Comparison of ENCODE assay signal across 21 mouse cellular contexts in genomic region chr4:131383862-131384261, GRCm38 (mm10).
DNase-seq lines count a peak whose midpoint lies in the region; ATAC-seq lines count a peak whose summit lies in the region.
"Had no signal": no experiment of that assay in that cellular context is flagged by ENCODE, and none has a peak within 500 bp of the region (broad histone marks: within the 10 kb centered on the region; RNA-seq: fewer than 3 reads in every experiment).

No protein-coding gene starts in this region.

- no peak overlapping the region for H3K9ac ChIP-seq in embryonic facial prominence, embryonic 13.5 days
- H3K9ac ChIP-seq in midbrain, embryonic 16.5 days (ENCODE audit: low read depth, low read length) = no peak overlapping the region
- H3K9ac ChIP-seq in hindbrain, embryonic 14.5 days = no peak overlapping the region
- H3K9ac ChIP-seq: midbrain, embryonic 13.5 days had no signal

- H3K9me3 ChIP-seq in embryonic facial prominence, embryonic 13.5 days = no peaks in the 10 kb centered on the region
- no peaks in the 10 kb centered on the region for H3K9me3 ChIP-seq in midbrain, embryonic 16.5 days (replicated peaks; ENCODE audit: control insufficient read depth, low read length, poor library complexity, severe bottlenecking)
- H3K9me3 ChIP-seq in hindbrain, embryonic 14.5 days (ENCODE audit: control insufficient read depth, low read length) = no peaks in the 10 kb centered on the region
- H3K9me3 ChIP-seq: midbrain, embryonic 13.5 days had no signal

- peak overlapping the region; percentile 74 for H3K27ac ChIP-seq in embryonic facial prominence, embryonic 13.5 days
- H3K27ac ChIP-seq in midbrain, embryonic 16.5 days (ENCODE audit: low read length) = no peak overlapping the region
- no peak overlapping the region for H3K27ac ChIP-seq in hindbrain, embryonic 14.5 days
- H3K27ac ChIP-seq: layer of hippocampus, adult 2 months; midbrain, embryonic 13.5 days had no signal

- H3K36me3 ChIP-seq in embryonic facial prominence, embryonic 13.5 days = no peaks in the 10 kb centered on the region
- no peaks in the 10 kb centered on the region for H3K36me3 ChIP-seq in midbrain, embryonic 16.5 days (ENCODE audit: control insufficient read depth, insufficient read depth, low read length)
- no peaks in the 10 kb centered on the region for H3K36me3 ChIP-seq in hindbrain, embryonic 14.5 days (replicated peaks; ENCODE audit: control insufficient read depth, insufficient read depth)
- H3K36me3 ChIP-seq: midbrain, embryonic 13.5 days had no signal

- peaks cover 26% of the 10 kb centered on the region for H3K4me1 ChIP-seq in embryonic facial prominence, embryonic 13.5 days
- H3K4me1 ChIP-seq in midbrain, embryonic 16.5 days (ENCODE audit: control insufficient read depth, insufficient read depth, low read length) = no peaks in the 10 kb centered on the region
- H3K4me1 ChIP-seq in hindbrain, embryonic 14.5 days (replicated peaks; ENCODE audit: control insufficient read depth, insufficient read depth, low read length) = no peaks in the 10 kb centered on the region

- H3K27me3 ChIP-seq in embryonic facial prominence, embryonic 13.5 days = no peaks in the 10 kb centered on the region
- no peaks in the 10 kb centered on the region for H3K27me3 ChIP-seq in midbrain, embryonic 16.5 days (ENCODE audit: control insufficient read depth, insufficient read depth, low read depth, low read length)
- no peaks in the 10 kb centered on the region for H3K27me3 ChIP-seq in hindbrain, embryonic 14.5 days (ENCODE audit: control insufficient read depth, insufficient read depth, low read length)
- H3K27me3 ChIP-seq: CH12.LX; midbrain, embryonic 13.5 days had no signal

- 45% methylated on average over 5 of the region's 5 CpGs for WGBS in embryonic facial prominence, embryonic 13.5 days
- 89% methylated on average over 5 of the region's 5 CpGs for WGBS in midbrain, embryonic 16.5 days
- 77% methylated on average over 5 of the region's 5 CpGs for WGBS in hindbrain, embryonic 14.5 days

- peak; percentile 79 for ATAC-seq in frontal cortex, adult (ENCODE audit: low TSS enrichment)
- no peak for ATAC-seq in embryonic facial prominence, embryonic 13.5 days (ENCODE audit: insufficient number of reproducible peaks, insufficient read depth, low FRiP score, low TSS enrichment, low read depth)
- ATAC-seq in midbrain, embryonic 16.5 days = no peak
- no peak for ATAC-seq in hindbrain, embryonic 14.5 days (ENCODE audit: low FRiP score)
- ATAC-seq: forebrain, embryonic 14.5 days; midbrain, embryonic 13.5 days had no signal

- peak overlapping the region; percentile 24; the same call in 1 of the 2 replicates for H3K4me2 ChIP-seq in embryonic facial prominence, embryonic 13.5 days
- H3K4me2 ChIP-seq in midbrain, embryonic 16.5 days (ENCODE audit: low read length) = no peak overlapping the region
- H3K4me2 ChIP-seq in hindbrain, embryonic 14.5 days (replicated peaks) = no peak overlapping the region
- H3K4me2 ChIP-seq: midbrain, embryonic 13.5 days had no signal

- no peak for DNase-seq in frontal cortex, postnatal 10 days (ENCODE audit: low spot score in 2 of 2)
- DNase-seq in left cerebral cortex, adult 9 months (ENCODE audit: low spot score in 2 of 2) = peak; percentile 38 to 65
- peak; percentile 44 for DNase-seq in right cerebral cortex, postnatal 25 days
- DNase-seq in hindbrain, embryonic 14.5 days (ENCODE audit: low spot score) = no peak
- DNase-seq: adrenal gland, postnatal 25 days; cerebellum, adult 11-12 months; cerebellum, postnatal 36 days; gastrocnemius, postnatal 10 days; heart, adult 18-20 months; kidney, adult 11 months; liver; lung, postnatal 10 days; thymus, postnatal 25 days had no signal

- H3K4me3 ChIP-seq in embryonic facial prominence, embryonic 13.5 days = no peak overlapping the region
- H3K4me3 ChIP-seq in midbrain, embryonic 16.5 days (ENCODE audit: low read depth, low read length) = no peak overlapping the region
- H3K4me3 ChIP-seq in hindbrain, embryonic 14.5 days (replicated peaks; ENCODE audit: low read length) = no peak overlapping the region
- H3K4me3 ChIP-seq: layer of hippocampus, adult 2 months; midbrain, embryonic 13.5 days; myocyte had no signal

Comparison
In these comparisons a context has a peak if more than half of its experiments do, and no peak if none do; other contexts are left out.
1. DNase-seq: peak in left cerebral cortex, adult 9 months (2 of 2) and right cerebral cortex, postnatal 25 days (single experiment); none in frontal cortex, postnatal 10 days (0 of 2) and hindbrain, embryonic 14.5 days (single experiment).